Mouse (Mus musculus): ENCODE measurements around the gene Fbxo6.

GRCm38 (mm10) chr4:148109215-148109614, 42.7 kb downstream of the Fbxo6 start:
- TF ChIP-seq CTCF (IDR thresholded peaks at IDR 0.05; ENCODE audit: extremely low read depth, insufficient read depth, low read length), result no peak
- TF ChIP-seq POLR2A (IDR thresholded peaks at IDR 0.05; ENCODE audit: extremely low read depth, insufficient read depth, low read length), result no peak

Measured in cortical plate, adult 2 months (tissue).